Mouse (Mus musculus) NIH3T3 (cell line): ENCODE results near the gene Pdcd1.
"Not testable (repeated sequence)": the region's sequence is repeated elsewhere in the genome, so short reads cannot be mapped to it uniquely, and the experiment has no call there.

ENCODE experiments used
- DNase-seq: peaks from one replicate; pipeline ENCODE4 v3.0.0-alpha.2; 2012; ENCODE audit warnings: low read depth

Pdcd1 gene

GRCm38 (mm10) chr1:94052373-94052772 lies at the start of gene Pdcd1:
TSS of gene Pdcd1 (minus strand) at chr1:94052553.
- no peak for DNase-seq

DNA sequence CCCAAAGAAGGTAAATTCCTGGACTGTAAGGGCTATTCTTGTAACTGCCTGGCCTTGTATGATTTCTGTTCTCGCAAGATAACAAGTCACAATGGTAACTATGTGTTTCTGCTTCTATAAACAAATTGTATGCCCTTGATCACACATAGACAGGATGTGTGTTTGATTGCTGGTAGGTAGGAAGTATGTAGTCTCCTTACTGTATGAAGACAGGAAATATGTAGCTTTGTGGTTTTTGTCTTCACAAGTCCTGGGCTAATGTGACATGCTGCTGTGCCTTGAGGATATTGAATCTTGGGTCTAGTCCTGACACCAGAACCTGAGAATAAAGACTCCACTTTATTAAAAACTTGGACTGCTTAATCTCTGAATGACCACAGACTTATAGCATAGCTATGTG lies 39.4 kb upstream of the Pdcd1 start:
- DNase-seq, result no peak

DNA sequence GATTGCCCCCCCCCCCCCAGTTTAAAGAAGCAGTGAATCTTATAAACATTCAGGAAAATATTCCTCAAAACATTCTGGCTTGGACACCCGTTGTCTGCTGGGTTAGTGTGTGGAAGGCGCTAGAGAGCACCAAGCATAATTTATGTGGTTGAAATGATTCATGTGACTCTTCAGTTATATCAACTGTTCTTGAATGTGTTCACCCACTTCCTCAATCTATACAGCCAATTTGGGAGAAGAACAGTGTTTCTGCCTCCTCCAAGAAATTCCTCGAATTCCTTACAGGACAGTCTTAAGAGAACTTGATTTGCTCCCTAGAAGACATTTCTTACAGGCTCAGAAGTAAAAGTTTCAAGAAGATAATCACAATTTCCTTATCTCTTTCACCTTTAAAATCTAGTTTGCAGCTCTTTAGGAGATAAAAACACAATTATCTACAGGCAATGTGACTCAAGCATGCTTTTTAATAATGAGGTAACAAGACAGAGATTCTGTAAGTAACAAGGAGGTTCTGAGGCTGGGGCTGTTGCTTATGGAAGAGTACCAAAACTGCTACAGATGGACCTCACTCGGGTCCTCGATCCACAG lies 34.1 kb upstream of the Pdcd1 start:
- no peak for DNase-seq

GRCm38 (mm10) chr1:94085324-94086105 lies 33.2 kb upstream of the Pdcd1 start:
- no peak for DNase-seq

GRCm38 (mm10) chr1:94081761-94082160 lies 29.4 kb upstream of the Pdcd1 start:
- no peak for DNase-seq

DNA sequence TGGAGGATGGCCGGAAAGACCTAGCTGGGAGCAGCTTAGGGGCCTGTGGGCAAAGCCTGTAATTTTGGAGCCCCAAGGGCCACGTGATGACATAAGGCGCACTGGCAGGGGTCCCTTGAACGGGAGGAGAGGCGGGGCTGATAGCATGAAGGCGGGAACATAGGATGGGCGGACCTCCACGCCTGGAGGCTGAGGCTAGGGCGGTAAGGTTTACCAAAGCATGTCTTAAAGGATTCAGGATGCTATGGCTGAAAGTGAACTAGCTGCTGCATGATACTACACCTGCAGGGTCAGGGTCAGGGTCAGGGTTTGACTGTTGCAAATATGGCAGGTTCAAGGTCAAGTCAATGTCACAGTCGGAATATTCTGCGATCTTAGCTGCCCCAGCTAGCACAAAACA lies 28.8 kb upstream of the Pdcd1 start:
- DNase-seq, result no peak

GRCm38 (mm10) chr1:94080718-94081117 lies 28.4 kb upstream of the Pdcd1 start:
- DNase-seq, result no peak

- DNase-seq, result peak; percentile 93
Measured at GRCm38 (mm10) chr1:94078835-94079440, 26.6 kb upstream of the Pdcd1 start.

GRCm38 (mm10) chr1:94078314-94078713 lies 26.0 kb upstream of the Pdcd1 start:
- peak; percentile 65 for DNase-seq

- no peak for DNase-seq
Measured at GRCm38 (mm10) chr1:94076702-94077101, 24.3 kb upstream of the Pdcd1 start.

- no peak for DNase-seq
Measured at GRCm38 (mm10) chr1:94074756-94075155, 22.4 kb upstream of the Pdcd1 start.

- DNase-seq, result not testable (repeated sequence)
Measured at GRCm38 (mm10) chr1:94058281-94058680, 5.9 kb upstream of the Pdcd1 start.

DNA sequence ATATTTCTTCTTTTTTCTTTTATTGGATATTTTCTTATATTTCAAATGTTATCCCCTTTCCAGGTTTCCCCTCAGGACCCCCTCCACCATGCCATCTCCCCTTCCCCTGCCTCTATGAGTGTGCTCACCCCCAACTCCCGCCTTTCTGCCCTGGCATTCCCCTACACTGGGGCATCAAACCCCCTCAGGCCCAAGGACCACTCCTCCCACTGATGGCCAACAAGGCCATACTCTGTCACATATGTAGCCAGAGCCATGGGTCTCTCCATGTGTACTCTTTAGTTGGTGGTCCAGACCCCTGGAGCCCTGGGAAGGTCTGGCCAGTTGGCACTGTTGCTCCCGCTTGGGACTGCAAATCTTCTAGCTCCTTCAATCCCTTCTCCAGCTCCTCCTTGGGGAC lies 5.0 kb upstream of the Pdcd1 start:
- no peak for DNase-seq

GRCm38 (mm10) chr1:94055966-94056365 lies 3.6 kb upstream of the Pdcd1 start:
- DNase-seq, result no peak

GRCm38 (mm10) chr1:94054481-94054880 lies 2.1 kb upstream of the Pdcd1 start:
- DNase-seq, result no peak

- peak; percentile 39 for DNase-seq
Measured at GRCm38 (mm10) chr1:94053530-94054216, 1.3 kb upstream of the Pdcd1 start.

GRCm38 (mm10) chr1:94051104-94051503 lies 1.2 kb downstream of the Pdcd1 start:
- no peak for DNase-seq

GRCm38 (mm10) chr1:94046544-94046943 lies 5.8 kb downstream of the Pdcd1 start:
- DNase-seq, result no peak

DNA sequence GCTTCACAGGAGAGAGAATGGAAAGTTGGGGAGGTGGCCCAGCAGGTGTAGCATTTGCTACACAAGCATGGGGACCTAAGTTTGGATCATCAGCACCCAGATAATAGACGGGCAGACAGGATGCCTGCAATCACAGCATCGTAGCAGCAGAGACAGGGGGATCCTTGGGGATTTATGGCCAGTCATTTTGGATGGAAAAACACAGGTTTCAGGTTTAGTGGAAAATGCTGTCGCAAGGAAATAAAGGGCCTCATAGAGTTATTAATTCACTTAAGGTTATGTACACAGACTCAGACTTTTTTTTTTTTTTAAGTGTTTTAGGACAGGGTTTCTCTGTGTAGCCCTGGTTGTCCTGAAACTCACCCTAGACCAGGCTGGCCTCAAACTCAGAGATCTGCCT lies 6.8 kb downstream of the Pdcd1 start:
- no peak for DNase-seq

- DNase-seq, result no peak
Measured at GRCm38 (mm10) chr1:94040391-94040790, 12.0 kb downstream of the Pdcd1 start.

DNA sequence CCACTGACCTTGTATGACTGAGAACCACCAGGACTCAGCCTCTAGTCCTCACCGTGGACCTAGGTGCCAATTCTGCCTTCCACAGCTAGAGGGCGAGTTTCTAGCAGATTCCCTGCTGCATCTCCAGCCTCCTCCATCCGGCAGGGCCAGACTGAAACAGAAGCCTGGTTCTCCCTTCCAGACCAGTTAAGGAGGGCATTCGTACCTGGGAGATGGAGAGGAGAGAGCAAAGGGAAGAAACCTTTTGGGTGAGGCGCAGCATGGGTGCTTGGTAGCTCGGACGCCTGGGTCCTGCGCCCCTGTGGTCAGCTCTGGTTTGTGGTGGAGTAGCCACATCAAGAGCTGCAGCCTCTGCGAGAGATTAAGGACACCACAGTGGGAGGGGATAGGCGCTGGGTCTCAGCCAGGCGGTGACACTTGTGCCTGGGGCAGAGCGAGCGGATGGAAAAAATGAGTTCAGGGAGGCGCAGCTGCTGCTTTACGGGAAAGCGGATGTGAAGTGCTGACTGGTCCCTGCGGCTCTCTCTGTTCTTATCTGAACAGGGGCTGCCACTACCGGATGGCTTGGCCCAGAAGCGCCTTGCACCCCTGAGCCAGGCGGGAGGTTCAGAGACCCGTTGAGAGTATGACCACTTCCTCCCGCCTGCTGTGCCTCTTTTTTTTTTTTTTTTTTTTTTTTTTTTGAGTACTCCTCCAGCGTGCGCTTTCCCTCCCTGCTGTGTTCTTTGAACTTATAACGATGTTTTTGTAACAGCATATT lies 17.2 kb downstream of the Pdcd1 start:
- peak; percentile 58 for DNase-seq

GRCm38 (mm10) chr1:94033075-94033602 lies 19.2 kb downstream of the Pdcd1 start:
- DNase-seq, result no peak
